Mouse (Mus musculus) CH12.LX (cell line): ENCODE results near the gene Lyst. TPM values are rescaled to one million over a fixed set of nuclear protein-coding genes. Genes with fewer than 3 reads are reported as not detected.
A peak's percentile ranks its signal among the peaks of the same experiment; 100 is the strongest.

ENCODE experiments used
- DNase-seq: peaks from one replicate; pipeline ENCODE4 v3.0.0-alpha.2; 2013; ENCODE audit errors: extremely low read depth
- H3K27ac ChIP-seq: 2 replicates; pipeline ENCODE4 v1.5.1; 2012; ENCODE audit warnings: low read depth, mild to moderate bottlenecking, control low read depth, moderate library complexity; ENCODE audit not compliant: insufficient read depth
- H3K27me3 ChIP-seq: replicated peaks from 2 replicates; pipeline ENCODE3; 2012; ENCODE audit warnings: inconsistent platforms
- H3K36me3 ChIP-seq, 2 experiments: replicated peaks in 1 of 2; 2 replicates each; pipeline versions ENCODE3 to v1.6.1; 2012; ENCODE audit warnings: inconsistent platforms in 1 of 2, low read length in 1 of 2, mild to moderate bottlenecking in 1 of 2, mixed read lengths in 1 of 2, moderate library complexity in 1 of 2; ENCODE audit not compliant: control insufficient read depth in 1 of 2, insufficient read depth in 1 of 2
- H3K4me1 ChIP-seq, 2 experiments: 2 replicates each; pipeline ENCODE4 v1.6.1; 2012; ENCODE audit warnings: inconsistent platforms in 1 of 2, moderate library complexity in 1 of 2; ENCODE audit not compliant: insufficient read depth in 2 of 2, control insufficient read depth in 1 of 2
- H3K4me2 ChIP-seq: 2 replicates; pipeline ENCODE4 v1.6.1; 2012; ENCODE audit warnings: low read depth, mild to moderate bottlenecking, control low read depth; ENCODE audit not compliant: poor library complexity, insufficient read depth, severe bottlenecking
- H3K4me3 ChIP-seq, 3 experiments: fragments of 150-350 bp in 1 of 3; sonication (generic) in 1 of 3; replicated peaks in 1 of 3; 2 replicates each; pipeline versions ENCODE3 to v1.5.1; 2011 to 2012; ENCODE audit warnings: low read depth in 2 of 3, low read length in 2 of 3, mild to moderate bottlenecking in 2 of 3, moderate library complexity in 2 of 3, control low read depth in 1 of 3, improper control_type of control experiment in 1 of 3, inconsistent platforms in 1 of 3, mixed read lengths in 1 of 3; ENCODE audit not compliant: poor library complexity in 1 of 3
- H3K79me2 ChIP-seq: replicated peaks from 2 replicates; pipeline ENCODE4 v1.6.1; 2012; ENCODE audit warnings: mild to moderate bottlenecking, moderate library complexity; ENCODE audit not compliant: control insufficient read depth, poor library complexity, insufficient read depth, severe bottlenecking; ENCODE audit errors: extremely low read depth
- H3K9ac ChIP-seq: 2 replicates; pipeline ENCODE4 v1.6.1; 2012; ENCODE audit warnings: low read depth, mild to moderate bottlenecking, control low read depth, moderate library complexity; ENCODE audit not compliant: insufficient read depth
- H3K9me3 ChIP-seq: replicated peaks from 2 replicates; pipeline ENCODE3; 2012; ENCODE audit warnings: low read length, inconsistent platforms, mixed read lengths
- BHLHE40 ChIP-seq: IDR thresholded peaks from 2 replicates; pipeline ENCODE4 v1.6.1; 2011; ENCODE audit warnings: mild to moderate bottlenecking, low read depth, low read length, improper control_type of control experiment
- CHD1 ChIP-seq: IDR thresholded peaks from 2 replicates; pipeline ENCODE4 v1.6.1; 2012; ENCODE audit warnings: low read depth, low read length, improper control_type of control experiment, inconsistent platforms
- CHD2 ChIP-seq: IDR thresholded peaks from 2 replicates; pipeline ENCODE4 v1.6.1; 2011; ENCODE audit warnings: low read length, improper control_type of control experiment
- CTCF ChIP-seq, 2 experiments: IDR thresholded peaks in 1 of 2; conservative IDR thresholded peaks in 1 of 2; 2 replicates each; pipeline ENCODE4 v1.5.1; 2011 to 2012; ENCODE audit warnings: low read depth in 2 of 2, low read length in 2 of 2, improper control_type of control experiment in 1 of 2, inconsistent platforms in 1 of 2, mild to moderate bottlenecking in 1 of 2, moderate library complexity in 1 of 2
- E2F4 ChIP-seq: IDR thresholded peaks from 2 replicates; pipeline ENCODE4 v1.6.1; 2011; ENCODE audit warnings: low read depth, low read length, improper control_type of control experiment; ENCODE audit not compliant: insufficient replicate concordance
- ELF1 ChIP-seq: IDR thresholded peaks from 2 replicates; pipeline ENCODE4 v1.6.1; 2014; ENCODE audit warnings: low read depth, mild to moderate bottlenecking, inconsistent platforms, low read length, improper control_type of control experiment
- EP300 ChIP-seq: IDR thresholded peaks from 2 replicates; pipeline ENCODE4 v1.6.1; 2011; ENCODE audit warnings: low read length, improper control_type of control experiment
- ETS1 ChIP-seq: conservative IDR thresholded peaks from 2 replicates; pipeline ENCODE4 v1.6.1; 2012; ENCODE audit warnings: low read depth, mild to moderate bottlenecking, inconsistent platforms, low read length, improper control_type of control experiment, moderate library complexity
- GABPA ChIP-seq: IDR thresholded peaks from 2 replicates; pipeline ENCODE4 v1.6.1; 2012; ENCODE audit warnings: low read depth, low read length, improper control_type of control experiment, inconsistent platforms; ENCODE audit not compliant: insufficient replicate concordance
- HCFC1 ChIP-seq: IDR thresholded peaks from 2 replicates; pipeline ENCODE4 v1.6.1; 2012; ENCODE audit warnings: low read depth, mild to moderate bottlenecking, inconsistent platforms, low read length, improper control_type of control experiment
- IRF4 ChIP-seq: IDR thresholded peaks from 2 replicates; pipeline ENCODE4 v1.6.1; 2014; ENCODE audit warnings: low read depth, mild to moderate bottlenecking, inconsistent platforms, low read length, improper control_type of control experiment
- JUN ChIP-seq: IDR thresholded peaks from 2 replicates; pipeline ENCODE4 v1.6.1; 2011; ENCODE audit warnings: low read depth, mild to moderate bottlenecking, low read length, improper control_type of control experiment, moderate library complexity; ENCODE audit not compliant: insufficient read depth
- JUND ChIP-seq: conservative IDR thresholded peaks from 2 replicates; pipeline ENCODE4 v1.6.1; 2011; ENCODE audit warnings: low read depth, low read length, improper control_type of control experiment
- KAT2A ChIP-seq: IDR thresholded peaks from 2 replicates; pipeline ENCODE4 v1.6.1; 2012; ENCODE audit warnings: low read length, improper control_type of control experiment, inconsistent platforms; ENCODE audit not compliant: insufficient replicate concordance
- MAFK ChIP-seq: IDR thresholded peaks from 2 replicates; pipeline ENCODE4 v1.6.1; 2011; ENCODE audit warnings: low read length, improper control_type of control experiment; ENCODE audit not compliant: insufficient replicate concordance
- MAX ChIP-seq: IDR thresholded peaks from 2 replicates; pipeline ENCODE4 v1.6.1; 2011; ENCODE audit warnings: low read length, improper control_type of control experiment
- MAZ ChIP-seq: IDR thresholded peaks from 2 replicates; pipeline ENCODE4 v1.6.1; 2012; ENCODE audit warnings: low read depth, mild to moderate bottlenecking, inconsistent platforms, low read length, improper control_type of control experiment, moderate library complexity
- MEF2A ChIP-seq: IDR thresholded peaks from 2 replicates; pipeline ENCODE4 v1.6.1; 2014; ENCODE audit warnings: low read depth, mild to moderate bottlenecking, inconsistent platforms, low read length, improper control_type of control experiment, borderline replicate concordance
- MYC ChIP-seq: IDR thresholded peaks from 2 replicates; pipeline ENCODE4 v1.6.1; 2011; ENCODE audit warnings: low read depth, mild to moderate bottlenecking, improper control_type of control experiment, low read length
- NELFE ChIP-seq: IDR thresholded peaks from 2 replicates; pipeline ENCODE4 v1.6.1; 2011; ENCODE audit warnings: low read depth, low read length, improper control_type of control experiment
- NRF1 ChIP-seq: IDR thresholded peaks from 2 replicates; pipeline ENCODE4 v1.6.1; 2014; ENCODE audit warnings: low read depth, mild to moderate bottlenecking, inconsistent platforms, low read length, improper control_type of control experiment, moderate library complexity
- PAX5 ChIP-seq: IDR thresholded peaks from 2 replicates; pipeline ENCODE4 v1.6.1; 2012; ENCODE audit warnings: low read length, inconsistent platforms, mixed read lengths
- POLR2A ChIP-seq: IDR thresholded peaks from 2 replicates; pipeline ENCODE4 v1.6.1; 2011; ENCODE audit warnings: low read depth, mild to moderate bottlenecking, improper control_type of control experiment, low read length
- POLR2AphosphoS2 ChIP-seq: IDR thresholded peaks from 2 replicates; pipeline ENCODE4 v1.6.1; 2011; ENCODE audit warnings: low read depth, low read length, improper control_type of control experiment
- RCOR1 ChIP-seq: conservative IDR thresholded peaks from 2 replicates; pipeline ENCODE4 v1.6.1; 2012; ENCODE audit warnings: low read depth, mild to moderate bottlenecking, inconsistent platforms, low read length, improper control_type of control experiment
- SIN3A ChIP-seq: IDR thresholded peaks from 2 replicates; pipeline ENCODE4 v1.6.1; 2012; ENCODE audit warnings: low read length, improper control_type of control experiment, inconsistent platforms
- SMC3 ChIP-seq: IDR thresholded peaks from 2 replicates; pipeline ENCODE4 v1.6.1; 2011; ENCODE audit warnings: low read depth, low read length, improper control_type of control experiment
- TBP ChIP-seq: conservative IDR thresholded peaks from 2 replicates; pipeline ENCODE4 v1.6.1; 2011; ENCODE audit warnings: low read depth, low read length, improper control_type of control experiment
- TCF12 ChIP-seq: IDR thresholded peaks from 2 replicates; pipeline ENCODE4 v1.6.1; 2014; ENCODE audit warnings: low read depth, mild to moderate bottlenecking, inconsistent platforms, low read length, improper control_type of control experiment
- UBTF ChIP-seq: IDR thresholded peaks from 2 replicates; pipeline ENCODE4 v1.6.1; 2012; ENCODE audit warnings: low read depth, mild to moderate bottlenecking, inconsistent platforms, low read length, improper control_type of control experiment, moderate library complexity
- USF1 ChIP-seq: IDR thresholded peaks from 2 replicates; pipeline ENCODE4 v1.6.1; 2014; ENCODE audit warnings: low read depth, mild to moderate bottlenecking, inconsistent platforms, low read length, improper control_type of control experiment
- USF2 ChIP-seq: conservative IDR thresholded peaks from 2 replicates; pipeline ENCODE4 v1.6.1; 2011; ENCODE audit warnings: low read depth, low read length, improper control_type of control experiment
- ZC3H11A ChIP-seq: IDR thresholded peaks from 2 replicates; pipeline ENCODE4 v1.6.1; 2012; ENCODE audit warnings: low read depth, mild to moderate bottlenecking, inconsistent platforms, low read length, improper control_type of control experiment
- ZKSCAN1 ChIP-seq: IDR thresholded peaks from 2 replicates; pipeline ENCODE4 v1.6.1; 2012; ENCODE audit warnings: low read depth, inconsistent platforms, low read length, improper control_type of control experiment, borderline replicate concordance
- ZMIZ1 ChIP-seq: IDR thresholded peaks from 2 replicates; pipeline ENCODE4 v1.6.1; 2012; ENCODE audit warnings: low read depth, mild to moderate bottlenecking, inconsistent platforms, low read length, improper control_type of control experiment
- ZNF384 ChIP-seq: IDR thresholded peaks from 2 replicates; pipeline ENCODE4 v1.6.1; 2012; ENCODE audit warnings: low read depth, low read length, improper control_type of control experiment, inconsistent platforms
- dilution Hi-C: fragments of 300-500 bp; cut with MboI; formaldehyde crosslinking; loops from 2 replicates; pipeline ENCODE4 v1.14.3; 2020; ENCODE audit warnings: low sequenced_read_pairs; ENCODE audit not compliant: extremely low pct_unique_long_range_greater_than_20kb, extremely low pct_ligation_motif_present
- in situ Hi-C: fragments of 300-500 bp; cut with MboI; formaldehyde crosslinking; loops from 3 replicates; pipeline ENCODE4 v1.14.3; 2019; ENCODE audit warnings: low sequenced_read_pairs, low pct_ligation_motif_present, low pct_unique_long_range_greater_than_20kb, mixed read lengths
- polyA plus RNA-seq: library from polyadenylated mRNA; unstranded; fragments of >175 nt; gene quantifications from 2 replicates; pipeline ENCODE4 v1.2.1, GENCODE M21; 2012; ENCODE audit warnings: low read depth; ENCODE audit not compliant: insufficient read length
- total RNA-seq, 2 experiments: library from RNA; depleted of rRNA; stranded (reverse); fragments of 300-350 nt in 1 of 2; fragments of >200 nt in 1 of 2; gene quantifications; 2 replicates each; pipeline ENCODE4 v1.2.3; 2012 to 2014

Gene Lyst
- total RNA-seq (2012; rRNA removed) (33.1 and 38.1 TPM in 2 replicates), total RNA-seq (2014; rRNA removed) (31.2 and 34.8 TPM in 2 replicates), polyA plus RNA-seq (48.7 and 61.1 TPM in 2 replicates)

DNA sequence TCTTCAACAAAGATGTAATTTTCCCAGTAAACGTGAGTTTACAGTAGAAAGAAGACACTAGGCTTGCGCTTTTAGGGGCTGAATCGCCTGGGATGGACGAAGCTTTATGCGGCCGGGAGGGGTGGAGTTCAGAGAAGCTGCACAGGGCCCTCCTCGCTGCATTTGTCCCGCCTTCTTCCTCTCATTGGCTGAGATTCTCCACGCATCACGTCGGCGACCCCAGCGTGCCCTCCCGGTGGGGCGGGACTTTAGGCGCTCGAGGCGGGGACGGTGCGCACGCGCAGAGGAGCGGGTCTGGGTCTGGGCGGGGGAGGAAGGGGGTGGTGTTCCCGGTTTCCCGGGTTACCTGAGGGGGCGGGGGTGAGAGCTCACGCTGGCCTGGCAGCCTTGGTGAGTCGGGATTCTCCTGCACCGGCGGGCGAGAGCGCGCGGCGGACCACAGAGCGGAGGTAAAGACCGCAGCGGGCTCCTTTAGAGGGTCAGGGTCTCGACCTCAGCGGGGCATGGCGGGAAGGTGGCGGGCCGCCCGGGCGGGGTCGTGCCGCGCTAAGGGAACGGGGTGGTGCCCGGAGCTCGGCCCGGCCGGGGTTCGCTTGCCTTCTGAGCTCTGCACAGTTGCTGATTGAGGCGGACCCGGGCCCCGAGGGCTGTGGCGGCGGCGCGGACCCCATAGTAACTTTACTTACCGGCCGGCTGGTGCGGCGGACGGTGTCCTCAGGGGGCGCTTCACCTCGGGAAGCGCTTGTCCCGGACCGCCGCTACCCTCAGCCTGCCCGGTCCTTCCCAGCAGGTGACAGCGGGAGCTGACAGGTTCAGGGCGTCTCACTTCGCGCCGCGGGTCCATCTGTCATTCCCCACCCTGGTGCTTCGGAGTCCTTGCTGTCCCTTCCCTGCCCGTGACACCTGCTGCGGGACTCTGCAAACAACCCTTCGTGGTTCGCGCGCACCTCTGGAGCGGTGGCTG is at the start of gene Lyst:
TSS of gene Lyst (plus strand) at position 350 of the 964 bp plus-strand sequence.
- peak within 1 kb of the TSS; percentile 89; the same call in 1 of the 2 replicates for H3K4me2 ChIP-seq
- H3K4me3 ChIP-seq, result peak within 1 kb of the TSS; percentile 69 to 100 (median 94)
- in situ Hi-C loops (no loop called here), dilution Hi-C loops (no loop called here)
- H3K4me1 ChIP-seq, result peaks cover 5 to 40% of the 10 kb centered on the region in 2 experiments; a peak in 3 of 4 replicates
- H3K9me3 ChIP-seq, result no peaks in the 10 kb centered on the region
- peaks cover 0 to 2% of the 10 kb centered on the region in 2 experiments for H3K36me3 ChIP-seq
- H3K9ac ChIP-seq, result peak within 1 kb of the TSS; percentile 90
- peak; percentile 97 for DNase-seq
- peak within 1 kb of the TSS; percentile 93 for H3K27ac ChIP-seq
- no peaks in the 10 kb centered on the region for H3K27me3 ChIP-seq
- peaks cover 39% of the 10 kb centered on the region for H3K79me2 ChIP-seq
- no peak for TF ChIP-seq USF1
- no peak for TF ChIP-seq SMC3
- no peak for TF ChIP-seq JUN
- peak; percentile 79 for TF ChIP-seq CHD2
- TF ChIP-seq HCFC1, result peak; percentile 65
- no peak for TF ChIP-seq ETS1
- TF ChIP-seq POLR2AphosphoS2, result no peak; the same call in 1 of the 2 replicates
- peak; percentile 45; the same call in 1 of the 2 replicates for TF ChIP-seq MEF2A
- no peak; the same call in 1 of the 2 replicates for TF ChIP-seq CHD1
- 0 out of 2 replicates have a peak, but pooled peaks have one; percentile 51 for TF ChIP-seq KAT2A
- no peak for TF ChIP-seq MAFK
- 0 out of 2 replicates have a peak, but pooled peaks have one; percentile 41 for TF ChIP-seq RCOR1
- TF ChIP-seq EP300, result peak; percentile 23; the same call in 1 of the 2 replicates
- peak; percentile 66 for TF ChIP-seq POLR2A
- peak; percentile 68 for TF ChIP-seq TBP
- no peak for TF ChIP-seq ZKSCAN1
- TF ChIP-seq ZMIZ1, result 0 out of 2 replicates have a peak, but pooled peaks have one; percentile 50
- no peak for TF ChIP-seq ZNF384
- TF ChIP-seq NELFE, result peak; percentile 76
- peak; percentile 73; the same call in 1 of the 2 replicates for TF ChIP-seq SIN3A
- TF ChIP-seq TCF12, result peak; percentile 62
- TF ChIP-seq ELF1, result peak; percentile 71
- peak; percentile 43; the same call in 1 of the 2 replicates for TF ChIP-seq BHLHE40
- TF ChIP-seq ZC3H11A, result no peak
- TF ChIP-seq MYC, result no peak
- peak; percentile 87 for TF ChIP-seq MAZ
- 0 out of 2 replicates have a peak, but pooled peaks have one; percentile 37 for TF ChIP-seq JUND
- TF ChIP-seq USF2, result no peak
- peak; percentile 48; the same call in 1 of the 2 replicates for TF ChIP-seq MAX
- no peak for TF ChIP-seq GABPA
- TF ChIP-seq UBTF, result peak; percentile 65; the same call in 1 of the 2 replicates
- TF ChIP-seq CTCF (conservative IDR thresholded peaks at IDR 0.05 in 1 of 2, IDR thresholded peaks at IDR 0.05 in 1 of 2; ENCODE audit: low read depth in 2 of 2, low read length in 2 of 2), result peak in 1 of 2 experiments; percentile 23; a peak in 1 of 4 replicates
- peak; percentile 97 for TF ChIP-seq NRF1
- peak; percentile 55 for TF ChIP-seq IRF4
- TF ChIP-seq E2F4, result peak; percentile 59; the same call in 1 of the 2 replicates
- no peak for TF ChIP-seq PAX5
